Mouse (Mus musculus) CD4-positive naive resting alpha-beta T cell, adult 76 days (primary cell): ENCODE results near the gene Gm21304. TPM values are rescaled to one million over a fixed set of nuclear protein-coding genes. Genes with fewer than 3 reads are reported as not detected.

Experiments used
- total RNA-seq: library from RNA; stranded (reverse); gene quantifications from one replicate; pipeline ENCODE4 v1.2.4, GENCODE M21; 2023

The Gm21304 gene
- not detected for total RNA-seq

DNA sequence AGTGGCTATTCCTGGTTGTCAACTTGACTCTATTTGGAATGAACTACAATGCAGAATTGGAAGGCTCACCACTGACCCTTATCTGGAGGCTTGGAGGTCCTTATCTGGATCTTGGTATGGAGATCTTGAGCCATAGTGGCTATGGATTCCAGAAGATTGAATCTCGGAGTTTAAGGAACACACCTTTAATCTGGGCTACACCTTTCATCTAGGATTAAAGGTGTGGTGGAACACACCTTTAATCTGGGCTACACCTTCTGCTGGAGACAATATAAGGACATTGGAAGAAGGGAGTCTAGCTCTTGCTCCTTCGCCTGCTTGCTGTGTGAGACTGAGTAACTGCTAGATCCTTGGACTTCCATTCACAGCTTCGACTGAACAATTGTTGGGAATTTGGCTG lies at the start of gene Gm21304:
TSS of gene Gm21304 (plus strand) at position 301 of the 400 bp plus-strand sequence.

DNA sequence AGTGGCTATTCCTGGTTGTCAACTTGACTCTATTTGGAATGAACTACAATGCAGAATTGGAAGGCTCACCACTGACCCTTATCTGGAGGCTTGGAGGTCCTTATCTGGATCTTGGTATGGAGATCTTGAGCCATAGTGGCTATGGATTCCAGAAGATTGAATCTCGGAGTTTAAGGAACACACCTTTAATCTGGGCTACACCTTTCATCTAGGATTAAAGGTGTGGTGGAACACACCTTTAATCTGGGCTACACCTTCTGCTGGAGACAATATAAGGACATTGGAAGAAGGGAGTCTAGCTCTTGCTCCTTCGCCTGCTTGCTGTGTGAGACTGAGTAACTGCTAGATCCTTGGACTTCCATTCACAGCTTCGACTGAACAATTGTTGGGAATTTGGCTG lies 25.6 kb upstream of the Gm21304 start, which contains the start of gene Gm21293:
TSS of gene Gm21293 (plus strand) at position 301 of the 400 bp plus-strand sequence.

DNA sequence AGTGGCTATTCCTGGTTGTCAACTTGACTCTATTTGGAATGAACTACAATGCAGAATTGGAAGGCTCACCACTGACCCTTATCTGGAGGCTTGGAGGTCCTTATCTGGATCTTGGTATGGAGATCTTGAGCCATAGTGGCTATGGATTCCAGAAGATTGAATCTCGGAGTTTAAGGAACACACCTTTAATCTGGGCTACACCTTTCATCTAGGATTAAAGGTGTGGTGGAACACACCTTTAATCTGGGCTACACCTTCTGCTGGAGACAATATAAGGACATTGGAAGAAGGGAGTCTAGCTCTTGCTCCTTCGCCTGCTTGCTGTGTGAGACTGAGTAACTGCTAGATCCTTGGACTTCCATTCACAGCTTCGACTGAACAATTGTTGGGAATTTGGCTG lies 17.1 kb upstream of the Gm21304 start, which contains the start of gene Gm6763:
TSS of gene Gm6763 (plus strand) at position 301 of the 400 bp plus-strand sequence.

DNA sequence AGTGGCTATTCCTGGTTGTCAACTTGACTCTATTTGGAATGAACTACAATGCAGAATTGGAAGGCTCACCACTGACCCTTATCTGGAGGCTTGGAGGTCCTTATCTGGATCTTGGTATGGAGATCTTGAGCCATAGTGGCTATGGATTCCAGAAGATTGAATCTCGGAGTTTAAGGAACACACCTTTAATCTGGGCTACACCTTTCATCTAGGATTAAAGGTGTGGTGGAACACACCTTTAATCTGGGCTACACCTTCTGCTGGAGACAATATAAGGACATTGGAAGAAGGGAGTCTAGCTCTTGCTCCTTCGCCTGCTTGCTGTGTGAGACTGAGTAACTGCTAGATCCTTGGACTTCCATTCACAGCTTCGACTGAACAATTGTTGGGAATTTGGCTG lies 8.6 kb upstream of the Gm21304 start, which contains the start of gene Gm8764:
TSS of gene Gm8764 (plus strand) at position 301 of the 400 bp plus-strand sequence.

DNA sequence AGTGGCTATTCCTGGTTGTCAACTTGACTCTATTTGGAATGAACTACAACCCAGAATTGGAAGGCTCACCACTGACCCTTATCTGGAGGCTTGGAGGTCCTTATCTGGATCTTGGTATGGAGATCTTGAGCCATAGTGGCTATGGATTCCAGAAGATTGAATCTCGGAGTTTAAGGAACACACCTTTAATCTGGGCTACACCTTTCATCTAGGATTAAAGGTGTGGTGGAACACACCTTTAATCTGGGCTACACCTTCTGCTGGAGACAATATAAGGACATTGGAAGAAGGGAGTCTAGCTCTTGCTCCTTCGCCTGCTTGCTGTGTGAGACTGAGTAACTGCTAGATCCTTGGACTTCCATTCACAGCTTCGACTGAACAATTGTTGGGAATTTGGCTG lies 8.4 kb downstream of the Gm21304 start, which contains the start of gene Gm21312:
TSS of gene Gm21312 (plus strand) at position 301 of the 400 bp plus-strand sequence.

DNA sequence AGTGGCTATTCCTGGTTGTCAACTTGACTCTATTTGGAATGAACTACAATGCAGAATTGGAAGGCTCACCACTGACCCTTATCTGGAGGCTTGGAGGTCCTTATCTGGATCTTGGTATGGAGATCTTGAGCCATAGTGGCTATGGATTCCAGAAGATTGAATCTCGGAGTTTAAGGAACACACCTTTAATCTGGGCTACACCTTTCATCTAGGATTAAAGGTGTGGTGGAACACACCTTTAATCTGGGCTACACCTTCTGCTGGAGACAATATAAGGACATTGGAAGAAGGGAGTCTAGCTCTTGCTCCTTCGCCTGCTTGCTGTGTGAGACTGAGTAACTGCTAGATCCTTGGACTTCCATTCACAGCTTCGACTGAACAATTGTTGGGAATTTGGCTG lies 16.9 kb downstream of the Gm21304 start, which contains the start of gene Gm20765:
TSS of gene Gm20765 (plus strand) at position 301 of the 400 bp plus-strand sequence.

DNA sequence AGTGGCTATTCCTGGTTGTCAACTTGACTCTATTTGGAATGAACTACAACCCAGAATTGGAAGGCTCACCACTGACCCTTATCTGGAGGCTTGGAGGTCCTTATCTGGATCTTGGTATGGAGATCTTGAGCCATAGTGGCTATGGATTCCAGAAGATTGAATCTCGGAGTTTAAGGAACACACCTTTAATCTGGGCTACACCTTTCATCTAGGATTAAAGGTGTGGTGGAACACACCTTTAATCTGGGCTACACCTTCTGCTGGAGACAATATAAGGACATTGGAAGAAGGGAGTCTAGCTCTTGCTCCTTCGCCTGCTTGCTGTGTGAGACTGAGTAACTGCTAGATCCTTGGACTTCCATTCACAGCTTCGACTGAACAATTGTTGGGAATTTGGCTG lies 25.4 kb downstream of the Gm21304 start, which contains the start of gene Gm4340:
TSS of gene Gm4340 (plus strand) at position 301 of the 400 bp plus-strand sequence.

Other genes starting within 250 kb of the Gm21304 start
- gene Gm21293, start 25.5 kb upstream of the Gm21304 start, total RNA-seq = not detected
- not detected for gene Gm6763, start 17.0 kb upstream of the Gm21304 start, total RNA-seq
- not detected for gene Gm8764, start 8.5 kb upstream of the Gm21304 start, total RNA-seq
- gene Gm21312, start 8.5 kb downstream of the Gm21304 start, total RNA-seq = not detected
- not detected for gene Gm20765, start 17.0 kb downstream of the Gm21304 start, total RNA-seq
- gene Gm4340, start 25.5 kb downstream of the Gm21304 start, total RNA-seq = not detected